Mouse (Mus musculus) kidney, embryonic 14.5 days (tissue): Measurements from ENCODE around the gene Ugt1a5. TPM values are rescaled to one million over a fixed set of nuclear protein-coding genes. Genes with fewer than 3 reads are reported as not detected.
A peak's percentile ranks its signal among the peaks of the same experiment; 100 is the strongest.

Source experiments
- ATAC-seq: fragments of 200-750 bp; cut with Nextera tagmentation; 2 replicates; pipeline ENCODE4 v1.8.0; 2017; ENCODE audit warnings: moderate number of reproducible peaks, mild to moderate bottlenecking, moderate TSS enrichment, moderate library complexity; ENCODE audit not compliant: low FRiP score, low TSS enrichment
- H3K27ac ChIP-seq: fragments of 300-500 bp; sonication (generic); 2 replicates; pipeline ENCODE4 v1.5.1; 2014; ENCODE audit warnings: low read depth, mild to moderate bottlenecking, low read length, moderate library complexity, mixed read lengths
- H3K27me3 ChIP-seq: fragments of 300-500 bp; sonication (generic); 2 replicates; pipeline ENCODE4 v1.6.1; 2014; ENCODE audit warnings: mild to moderate bottlenecking, low read length; ENCODE audit not compliant: control insufficient read depth, insufficient read depth
- H3K36me3 ChIP-seq: fragments of 300-500 bp; sonication (generic); 2 replicates; pipeline ENCODE4 v1.6.1; 2014; ENCODE audit warnings: low read length, mixed read lengths; ENCODE audit not compliant: control insufficient read depth, insufficient read depth
- H3K4me1 ChIP-seq: fragments of 300-500 bp; sonication (generic); 2 replicates; pipeline ENCODE4 v1.6.1; 2014; ENCODE audit warnings: low read length, mixed read lengths; ENCODE audit not compliant: control insufficient read depth, insufficient read depth
- H3K4me2 ChIP-seq: fragments of 300-500 bp; sonication (generic); replicated peaks from 2 replicates; pipeline ENCODE4 v1.6.1; 2014; ENCODE audit warnings: low read depth, mild to moderate bottlenecking, low read length
- H3K4me3 ChIP-seq: fragments of 300-500 bp; sonication (generic); 2 replicates; pipeline ENCODE4 v1.5.1; 2014; ENCODE audit warnings: mild to moderate bottlenecking, low read length
- H3K9ac ChIP-seq: fragments of 300-500 bp; sonication (generic); 2 replicates; pipeline ENCODE4 v1.6.1; 2014; ENCODE audit warnings: low read depth, mild to moderate bottlenecking, low read length, moderate library complexity
- H3K9me3 ChIP-seq: fragments of 300-500 bp; sonication (generic); 2 replicates; pipeline ENCODE4 v1.6.1; 2016; ENCODE audit warnings: low read length; ENCODE audit not compliant: control insufficient read depth
- WGBS: fragments of 180-500 bp; shearing (Covaris S2); extraction: QIAGEN DNeasy Blood & Tissue Kit; methylation state at CpG from one replicate; pipeline ENCODE4 v1.1.7; 2014; 5-methylcytosine and 5-hydroxymethylcytosine counted together
- polyA plus RNA-seq: library from polyadenylated mRNA; unstranded; fragments of >200 nt; fragmentation: Nextera tagmentation; extraction: Ambion mirVana; gene quantifications from 2 replicates; pipeline ENCODE4 v1.2.1, GENCODE M21; 2014

The Ugt1a5 gene
- polyA plus RNA-seq, 1 experiment from 2014 or later: not detected

DNA sequence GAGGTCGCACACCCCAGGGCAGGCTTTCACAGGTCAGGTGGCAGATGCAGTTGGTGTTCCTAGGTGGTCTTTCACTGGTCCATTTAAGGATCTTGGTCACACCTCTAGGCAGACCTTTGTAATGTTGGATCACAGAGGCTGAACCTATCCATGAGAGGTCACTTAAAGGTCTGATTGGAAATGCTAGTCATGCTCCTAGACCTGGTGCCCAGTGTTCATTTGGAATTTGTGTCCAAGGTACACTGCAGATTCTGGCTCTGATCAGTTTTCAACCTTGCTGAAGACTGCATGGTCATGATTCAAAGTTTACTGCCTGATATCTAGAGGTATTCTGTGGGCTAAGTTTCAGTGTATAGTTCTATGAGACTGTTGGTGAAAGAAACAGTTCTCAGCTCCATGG, 13.8 kb downstream of the Ugt1a5 start:
- no peak overlapping the region for H3K27ac ChIP-seq
- ATAC-seq: no peak
- H3K4me1 ChIP-seq: no peaks in the 10 kb centered on the region
- H3K9ac ChIP-seq: no peak overlapping the region
- H3K9me3 ChIP-seq: peaks cover 14% of the 10 kb centered on the region
- H3K36me3 ChIP-seq: no peaks in the 10 kb centered on the region
- no peak overlapping the region for H3K4me2 ChIP-seq
- no peaks in the 10 kb centered on the region for H3K27me3 ChIP-seq
- no peak overlapping the region for H3K4me3 ChIP-seq
- 89% methylated on average over 1 of the region's 1 CpGs for WGBS

DNA sequence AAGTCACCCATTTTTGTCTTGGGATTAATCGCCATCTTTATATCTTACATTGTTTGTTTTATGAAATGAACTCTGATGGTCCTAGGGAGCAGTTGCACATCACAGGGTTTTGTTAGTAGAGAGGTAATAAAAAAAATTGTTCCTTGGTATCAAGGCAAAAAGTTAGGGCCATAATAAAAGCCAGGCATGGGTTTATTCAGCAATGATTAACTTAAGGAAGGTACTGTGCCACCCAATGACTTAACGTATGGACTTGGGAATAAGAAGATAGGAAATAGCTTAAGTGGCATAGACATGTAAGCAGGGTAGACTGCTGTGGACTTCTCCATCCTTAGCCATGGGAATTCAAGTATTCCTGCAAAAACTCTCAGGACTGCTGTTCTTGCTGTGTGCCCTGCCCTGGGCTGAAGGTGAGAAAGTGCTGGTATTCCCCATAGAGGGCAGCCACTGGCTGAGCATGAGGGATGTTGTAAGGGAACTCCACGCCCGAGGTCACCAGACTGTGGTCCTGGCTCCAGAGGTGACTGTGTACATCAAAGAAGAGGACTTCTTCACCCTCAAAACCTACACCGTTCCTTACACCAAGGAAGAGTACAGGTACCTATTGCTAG, 20.6 kb downstream of the Ugt1a5 start:
- no peaks in the 10 kb centered on the region for H3K9me3 ChIP-seq
- no peak overlapping the region for H3K9ac ChIP-seq
- no peak overlapping the region for H3K4me2 ChIP-seq
- no peak overlapping the region for H3K4me3 ChIP-seq
- 83% methylated on average over 5 of the region's 5 CpGs for WGBS
- no peak for ATAC-seq
- H3K36me3 ChIP-seq: no peaks in the 10 kb centered on the region
- H3K4me1 ChIP-seq: no peaks in the 10 kb centered on the region
- no peaks in the 10 kb centered on the region for H3K27me3 ChIP-seq
- no peak overlapping the region for H3K27ac ChIP-seq

DNA sequence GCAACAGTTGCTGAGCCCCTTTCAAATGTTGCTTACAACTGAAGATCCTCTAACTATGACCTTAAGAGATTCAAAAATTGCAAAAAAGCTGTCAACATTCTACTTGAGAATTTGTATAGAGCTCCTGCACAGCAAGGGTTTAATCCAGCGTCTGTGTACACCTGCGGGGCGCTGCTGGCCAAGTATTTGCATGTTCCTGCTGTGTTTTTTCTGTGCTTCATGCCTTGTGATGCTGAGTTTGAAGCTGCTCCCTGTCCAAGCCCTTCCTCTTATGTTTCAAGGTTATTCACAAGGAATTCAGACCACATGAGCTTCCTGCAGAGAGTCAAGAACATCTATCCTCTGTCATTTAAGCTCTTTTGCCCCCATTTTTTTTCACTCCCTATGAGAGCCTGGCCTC, 26.3 kb downstream of the Ugt1a5 start:
- Histone ChIP-seq H3K27ac (no peak overlapping the region), H3K9me3 (no peaks in the 10 kb centered on the region), H3K4me2 (no peak overlapping the region), H3K36me3 (no peaks in the 10 kb centered on the region), H3K4me1 (no peaks in the 10 kb centered on the region), H3K4me3 (no peak overlapping the region), H3K27me3 (no peaks in the 10 kb centered on the region), H3K9ac (no peak overlapping the region)
- no peak for ATAC-seq
- WGBS: 74% methylated on average over 3 of the region's 3 CpGs

DNA sequence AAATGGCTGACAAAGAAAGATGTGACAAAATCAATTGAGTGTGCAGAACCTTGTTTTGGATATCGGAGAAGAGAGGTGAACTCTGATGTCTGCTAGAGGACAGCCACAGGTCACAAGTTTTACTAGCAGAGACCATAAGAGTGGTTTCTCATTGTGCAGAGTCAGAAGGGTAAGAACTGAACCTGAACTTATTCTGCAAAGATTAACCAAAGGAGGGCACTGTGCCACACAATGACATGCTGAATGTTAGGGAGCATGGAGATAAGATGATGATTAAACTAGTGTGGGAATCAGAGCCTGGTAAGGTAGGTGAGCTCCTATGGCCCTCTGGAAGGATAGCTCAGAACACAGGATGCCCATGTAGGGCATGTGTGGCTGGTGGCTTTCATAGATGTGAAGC, 29.9 kb downstream of the Ugt1a5 start:
- Histone ChIP-seq H3K36me3 (no peaks in the 10 kb centered on the region), H3K4me2 (no peak overlapping the region), H3K9me3 (no peaks in the 10 kb centered on the region), H3K4me1 (no peaks in the 10 kb centered on the region), H3K4me3 (no peak overlapping the region), H3K27me3 (no peaks in the 10 kb centered on the region), H3K27ac (no peak overlapping the region), H3K9ac (no peak overlapping the region)
- no peak for ATAC-seq
- WGBS: 41% methylated on average over 1 of the region's 1 CpGs

GRCm38 (mm10) chr1:88197443-88197842, 31.6 kb downstream of the Ugt1a5 start:
- H3K4me3 ChIP-seq: no peak overlapping the region
- H3K27ac ChIP-seq: no peak overlapping the region
- ATAC-seq: no peak
- H3K4me1 ChIP-seq: no peaks in the 10 kb centered on the region
- no peaks in the 10 kb centered on the region for H3K27me3 ChIP-seq
- H3K9me3 ChIP-seq: no peaks in the 10 kb centered on the region
- no peaks in the 10 kb centered on the region for H3K36me3 ChIP-seq
- 66% methylated on average over 3 of the region's 3 CpGs for WGBS
- no peak overlapping the region for H3K4me2 ChIP-seq
- no peak overlapping the region for H3K9ac ChIP-seq

DNA sequence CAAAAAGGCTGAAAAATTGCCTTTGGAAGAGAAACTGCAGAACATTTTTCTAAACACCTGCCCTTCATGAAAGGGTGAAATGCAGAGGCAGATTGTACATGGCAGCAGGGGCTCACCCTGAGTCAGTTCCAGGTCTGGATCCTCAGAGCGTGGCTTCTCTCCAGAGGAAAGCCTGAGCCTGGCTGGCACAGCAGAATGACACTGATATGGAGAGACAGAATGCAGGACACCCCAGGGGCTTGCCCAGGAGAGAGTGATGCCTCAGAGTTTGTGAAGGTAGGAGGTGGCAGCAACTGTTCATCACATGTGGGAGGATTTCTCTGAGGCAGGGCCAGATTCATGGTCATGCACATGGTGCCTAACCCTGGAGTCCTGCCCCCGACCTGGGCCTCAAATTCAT, 34.2 kb downstream of the Ugt1a5 start:
- H3K27ac ChIP-seq: no peak overlapping the region
- H3K4me1 ChIP-seq: no peaks in the 10 kb centered on the region
- H3K4me3 ChIP-seq: no peak overlapping the region
- H3K4me2 ChIP-seq: no peak overlapping the region
- H3K9ac ChIP-seq: no peak overlapping the region
- H3K9me3 ChIP-seq: no peaks in the 10 kb centered on the region; the same call in 1 of the 2 replicates
- no peaks in the 10 kb centered on the region for H3K27me3 ChIP-seq
- no peaks in the 10 kb centered on the region for H3K36me3 ChIP-seq
- ATAC-seq: no peak
- 71% methylated on average over 2 of the region's 2 CpGs for WGBS

DNA sequence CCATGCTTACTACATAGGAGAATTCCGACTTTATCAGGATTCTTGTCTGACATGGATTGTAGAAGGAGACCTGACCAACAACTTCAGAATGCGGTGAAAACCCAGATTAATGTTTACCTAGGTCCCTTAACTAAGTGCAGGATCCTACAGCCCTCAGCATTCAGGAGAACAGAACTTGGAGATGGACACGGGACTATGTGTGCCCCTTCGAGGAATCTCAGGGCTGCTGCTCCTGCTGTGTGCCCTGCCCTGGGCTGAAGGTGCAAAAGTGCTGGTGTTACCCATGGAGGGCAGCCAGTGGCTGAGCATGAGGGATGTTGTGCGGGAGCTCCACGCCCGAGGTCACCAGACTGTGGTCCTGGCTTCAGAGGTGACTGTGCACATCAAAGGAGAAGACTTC, 34.6 kb downstream of the Ugt1a5 start, which contains the start of gene Ugt1a2:
TSS of gene Ugt1a2 (plus strand) at position 146 of the 400 bp plus-strand sequence.
- no peak within 1 kb of the TSS for H3K27ac ChIP-seq
- ATAC-seq: no peak

GRCm38 (mm10) chr1:88205294-88205922, 39.6 kb downstream of the Ugt1a5 start, which contains the start of gene Dnajb3:
Dnajb3 (minus strand) TSS chr1:88205782.
- Histone ChIP-seq H3K4me2 (peak within 1 kb of the TSS; percentile 73), H3K9me3 (no peaks in the 10 kb centered on the region; the same call in 1 of the 2 replicates), H3K4me1 (no peaks in the 10 kb centered on the region), H3K4me3 (peak within 1 kb of the TSS; percentile 41), H3K27me3 (no peaks in the 10 kb centered on the region), H3K9ac (peak within 1 kb of the TSS; percentile 65), H3K36me3 (no peaks in the 10 kb centered on the region), H3K27ac (no peak within 1 kb of the TSS)
- 7% methylated on average over 62 of the region's 62 CpGs for WGBS
- peak; percentile 98 for ATAC-seq

More for the DNA sequence above, 34.6 kb downstream of the Ugt1a5 start, which contains the start of gene Ugt1a2:
- no peaks in the 10 kb centered on the region for H3K36me3 ChIP-seq
- no peaks in the 10 kb centered on the region for H3K27me3 ChIP-seq
- H3K4me1 ChIP-seq: no peaks in the 10 kb centered on the region
- H3K9ac ChIP-seq: no peak within 1 kb of the TSS; the same call in 1 of the 2 replicates
- H3K4me2 ChIP-seq: no peak within 1 kb of the TSS
- H3K4me3 ChIP-seq: no peak within 1 kb of the TSS
- 71% methylated on average over 7 of the region's 7 CpGs for WGBS
- no peaks in the 10 kb centered on the region; the same call in 1 of the 2 replicates for H3K9me3 ChIP-seq

DNA sequence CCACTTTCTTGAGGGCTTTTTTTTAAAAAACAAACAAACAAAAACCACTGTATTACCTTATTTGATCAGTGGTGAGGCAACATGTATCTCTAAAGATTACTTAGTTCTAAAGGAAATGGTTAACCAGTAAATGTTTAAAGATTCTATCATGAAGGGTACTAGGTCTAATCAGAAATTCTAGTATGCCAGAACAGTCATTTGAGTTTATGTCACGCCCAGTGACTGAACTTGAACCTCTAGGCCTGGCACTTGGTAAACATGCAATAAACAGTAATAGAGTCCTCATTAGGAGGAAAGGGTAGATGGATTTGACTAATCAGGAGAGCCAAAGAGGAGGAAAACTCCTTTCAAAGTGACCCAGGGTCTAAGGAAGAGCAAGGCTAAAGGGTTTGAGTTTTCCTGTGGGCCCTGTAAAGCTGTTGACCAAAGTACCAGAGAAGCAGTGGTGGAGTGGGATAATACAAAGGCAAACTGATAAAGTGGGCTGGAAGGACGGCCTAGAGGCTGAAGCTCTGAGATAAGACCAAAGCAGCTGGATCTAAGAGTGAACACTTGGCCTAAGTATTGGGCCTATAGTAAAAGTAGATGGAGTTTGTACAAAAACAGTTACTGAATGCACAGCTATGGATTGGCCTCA, 41.1 kb downstream of the Ugt1a5 start:
- Histone ChIP-seq H3K36me3 (no peaks in the 10 kb centered on the region), H3K27me3 (no peaks in the 10 kb centered on the region), H3K4me3 (no peak overlapping the region), H3K4me2 (no peak overlapping the region), H3K9me3 (peaks cover 8% of the 10 kb centered on the region), H3K9ac (no peak overlapping the region), H3K27ac (no peak overlapping the region), H3K4me1 (no peaks in the 10 kb centered on the region)
- ATAC-seq: no peak
- WGBS: 82% methylated on average over 2 of the region's 2 CpGs
